Mouse (Mus musculus) limb, embryonic 14.5 days (tissue): ENCODE measurements at regions not wholly inside any gene's neighbourhood (a gene's known extent, or its start where the extent isn't known, plus 50 kb on each side); places are given as distances from the start of the nearest gene placed in this dataset.

ENCODE experiments used
- ATAC-seq: fragments of 200-750 bp; cut with Nextera tagmentation; 2 replicates; pipeline ENCODE4 v1.8.0; 2017; ENCODE audit warnings: low read depth, moderate number of reproducible peaks, moderate TSS enrichment; ENCODE audit not compliant: low FRiP score
- DNase-seq: peaks from one replicate; pipeline ENCODE4 v3.0.0-alpha.2; 2015; ENCODE audit warnings: low spot score
- H3K27ac ChIP-seq: fragments of 300-500 bp; sonication (generic); replicated peaks from 2 replicates; pipeline ENCODE4 v1.5.1; 2014; ENCODE audit warnings: low read depth, mild to moderate bottlenecking, low read length, moderate library complexity, mixed read lengths
- H3K27me3 ChIP-seq: fragments of 300-500 bp; sonication (generic); 2 replicates; pipeline ENCODE4 v1.6.1; 2014; ENCODE audit warnings: low read length, mixed read lengths; ENCODE audit not compliant: control insufficient read depth, insufficient read depth
- H3K36me3 ChIP-seq: fragments of 300-500 bp; sonication (generic); 2 replicates; pipeline ENCODE4 v1.6.1; 2014; ENCODE audit warnings: mild to moderate bottlenecking, low read length, moderate library complexity, mixed read lengths; ENCODE audit not compliant: control insufficient read depth, insufficient read depth
- H3K4me1 ChIP-seq: fragments of 300-500 bp; sonication (generic); 2 replicates; pipeline ENCODE4 v1.6.1; 2014; ENCODE audit warnings: antibody characterized with exemption, low read length, mixed read lengths; ENCODE audit not compliant: control insufficient read depth, insufficient read depth
- H3K4me2 ChIP-seq: fragments of 300-500 bp; sonication (generic); replicated peaks from 2 replicates; pipeline ENCODE4 v1.6.1; 2014; ENCODE audit warnings: low read depth, mild to moderate bottlenecking, low read length, moderate library complexity; ENCODE audit not compliant: severe bottlenecking
- H3K4me3 ChIP-seq: fragments of 300-500 bp; sonication (generic); replicated peaks from 2 replicates; pipeline ENCODE4 v1.5.1; 2014; ENCODE audit warnings: low read length
- H3K9ac ChIP-seq: fragments of 300-500 bp; sonication (generic); 2 replicates; pipeline ENCODE4 v1.6.1; 2014; ENCODE audit warnings: mild to moderate bottlenecking, low read depth, low read length, moderate library complexity; ENCODE audit not compliant: severe bottlenecking
- H3K9me3 ChIP-seq: fragments of 300-500 bp; sonication (generic); 2 replicates; pipeline ENCODE4 v1.6.1; 2016; ENCODE audit warnings: low read length; ENCODE audit not compliant: control insufficient read depth
- POLR2A ChIP-seq: fragments of 200-500 bp; IDR thresholded peaks from 2 replicates; pipeline ENCODE4 v1.8.0; 2012; ENCODE audit warnings: inconsistent platforms, mild to moderate bottlenecking, moderate library complexity, borderline replicate concordance; ENCODE audit not compliant: insufficient read depth, insufficient read length; ENCODE audit errors: extremely low read depth
- WGBS: fragments of 180-500 bp; shearing (Covaris S2); extraction: QIAGEN DNeasy Blood & Tissue Kit; methylation state at CpG from one replicate; pipeline ENCODE4 v1.1.7; 2014; 5-methylcytosine and 5-hydroxymethylcytosine counted together

DNA sequence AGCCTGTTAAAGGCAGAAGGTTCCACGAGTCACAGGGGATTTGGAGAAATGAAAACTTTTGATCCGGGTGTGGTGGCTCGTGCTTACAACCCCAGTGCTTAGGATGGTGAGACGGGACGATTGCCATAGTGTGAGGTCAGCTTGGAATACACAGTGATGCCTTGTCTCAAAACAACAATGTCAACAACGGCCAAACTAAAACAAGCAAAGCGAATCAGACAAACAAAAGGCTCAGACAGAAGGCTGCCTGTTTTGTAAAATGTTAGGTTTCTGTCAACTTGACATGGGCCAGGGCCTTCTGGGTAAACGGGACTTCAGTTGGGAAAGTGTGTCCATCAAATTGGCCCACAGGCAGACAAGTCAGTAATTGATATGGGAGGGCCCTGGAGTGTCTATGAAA, 201.6 kb downstream of the Etnk1 start:
- H3K9me3 ChIP-seq = no peaks in the 10 kb centered on the region
- ATAC-seq (no peak), DNase-seq (no peak)
- no peaks in the 10 kb centered on the region for H3K36me3 ChIP-seq
- no peak overlapping the region for H3K4me3 ChIP-seq
- 76% methylated on average over 8 of the region's 8 CpGs for WGBS
- H3K4me1 ChIP-seq = no peaks in the 10 kb centered on the region
- H3K27ac ChIP-seq = no peak overlapping the region
- H3K27me3 ChIP-seq = no peaks in the 10 kb centered on the region
- no peak for TF ChIP-seq POLR2A
- H3K9ac ChIP-seq = no peak overlapping the region
- H3K4me2 ChIP-seq = no peak overlapping the region

DNA sequence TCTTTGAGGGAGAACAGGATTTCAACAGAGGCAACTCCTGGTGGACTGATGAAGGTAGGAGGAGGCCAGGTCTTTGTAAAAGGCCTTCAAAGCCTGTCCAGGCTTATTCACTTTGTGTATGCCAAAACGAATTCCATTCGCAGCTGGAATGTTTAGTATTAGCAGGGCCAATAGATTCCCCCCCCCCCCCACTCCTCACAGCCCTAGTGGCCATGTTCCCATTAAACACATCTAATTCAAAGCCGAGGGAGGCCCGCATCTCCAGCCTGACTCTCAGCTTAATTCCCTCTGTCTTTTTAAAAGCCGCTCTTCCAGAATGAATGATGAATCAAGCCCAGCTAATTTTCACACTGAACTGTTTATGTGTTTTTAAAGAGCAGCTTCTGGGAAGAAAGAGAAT, 205.5 kb downstream of the Etnk1 start:
- Histone ChIP-seq H3K27ac (no peak overlapping the region), H3K27me3 (no peaks in the 10 kb centered on the region), H3K4me3 (no peak overlapping the region), H3K4me2 (no peak overlapping the region), H3K4me1 (no peaks in the 10 kb centered on the region), H3K36me3 (no peaks in the 10 kb centered on the region), H3K9me3 (no peaks in the 10 kb centered on the region), H3K9ac (no peak overlapping the region)
- no peak for TF ChIP-seq POLR2A
- 43% methylated on average over 5 of the region's 5 CpGs for WGBS
- DNase-seq (no peak), ATAC-seq (no peak)

DNA sequence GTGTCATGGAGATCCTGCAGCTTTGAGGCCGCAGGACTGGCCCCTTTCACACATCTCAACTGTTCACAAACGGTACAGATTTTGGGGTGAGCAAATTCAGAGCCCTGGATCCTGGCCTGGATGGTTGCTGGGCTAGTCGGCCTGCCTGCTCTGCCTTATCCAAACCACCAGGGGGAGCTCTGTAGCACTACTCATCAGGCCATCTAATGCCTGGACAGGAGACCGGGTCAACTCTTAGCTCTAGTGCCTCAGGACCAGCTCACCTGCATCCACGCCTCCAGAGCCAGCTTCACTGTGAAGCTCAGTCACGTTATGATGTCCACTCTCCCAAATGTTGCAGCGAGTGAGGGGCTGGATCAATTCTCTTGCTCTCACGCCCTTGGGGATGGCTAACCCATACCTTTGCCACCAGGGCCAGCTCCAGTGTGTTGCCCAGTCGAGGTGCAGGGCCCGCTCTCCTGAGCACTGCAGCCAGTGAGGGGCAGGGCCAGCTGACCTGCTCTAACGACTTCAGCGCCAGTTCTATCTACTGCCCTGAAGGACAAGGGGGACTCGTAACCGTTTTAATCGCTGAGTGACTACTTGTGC, 206.8 kb downstream of the Etnk1 start:
- H3K4me1 ChIP-seq = no peaks in the 10 kb centered on the region
- H3K27me3 ChIP-seq = no peaks in the 10 kb centered on the region
- no peak for TF ChIP-seq POLR2A
- peak; percentile 54 for DNase-seq
- no peak for ATAC-seq
- H3K4me3 ChIP-seq = no peak overlapping the region
- no peak overlapping the region for H3K9ac ChIP-seq
- H3K27ac ChIP-seq = no peak overlapping the region
- no peaks in the 10 kb centered on the region for H3K9me3 ChIP-seq
- no peaks in the 10 kb centered on the region for H3K36me3 ChIP-seq
- 52% methylated on average over 15 of the region's 15 CpGs for WGBS
- no peak overlapping the region for H3K4me2 ChIP-seq

DNA sequence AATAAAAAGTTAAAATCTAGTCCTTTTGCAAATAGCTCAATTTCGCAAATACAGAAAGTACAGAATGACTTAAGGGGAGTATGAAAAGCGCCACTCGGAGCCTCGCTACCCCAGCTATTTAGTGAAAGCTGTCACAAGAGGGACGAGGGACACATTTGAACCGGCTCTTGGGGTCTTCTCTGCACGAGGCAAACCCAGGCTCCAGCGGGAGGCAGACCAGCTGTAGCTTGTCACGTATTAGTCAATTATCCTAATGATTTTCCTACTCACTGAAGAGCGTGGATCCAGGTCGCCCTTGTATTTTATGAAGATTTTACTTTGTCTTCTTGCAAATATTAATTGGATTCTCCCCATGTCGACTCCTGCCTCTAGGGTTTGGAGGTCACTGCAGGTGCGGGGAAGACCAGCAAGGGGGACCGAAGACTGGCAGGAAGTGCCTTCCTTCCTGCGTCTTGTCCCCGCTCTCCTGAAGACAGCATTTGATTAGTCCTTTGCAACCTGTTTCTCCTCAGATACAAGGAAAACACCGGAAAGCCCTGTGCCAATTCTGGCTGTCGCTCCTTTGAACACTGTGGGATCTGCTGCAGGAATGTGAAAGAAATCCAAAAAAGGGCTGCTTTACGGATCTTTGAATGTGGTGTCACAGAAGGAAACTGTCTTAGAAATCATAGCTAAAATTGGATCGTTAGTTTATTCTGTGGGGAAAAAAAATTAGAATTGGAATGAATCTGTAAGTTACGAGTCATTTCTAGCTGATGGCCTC, 209.1 kb downstream of the Etnk1 start:
- no peaks in the 10 kb centered on the region for H3K4me1 ChIP-seq
- no peak for TF ChIP-seq POLR2A
- ATAC-seq (no peak), DNase-seq (no peak)
- no peak overlapping the region for H3K9ac ChIP-seq
- WGBS = 82% methylated on average over 21 of the region's 21 CpGs
- H3K4me3 ChIP-seq = no peak overlapping the region
- no peaks in the 10 kb centered on the region for H3K9me3 ChIP-seq
- H3K4me2 ChIP-seq = no peak overlapping the region
- H3K36me3 ChIP-seq = no peaks in the 10 kb centered on the region
- H3K27ac ChIP-seq = no peak overlapping the region
- H3K27me3 ChIP-seq = no peaks in the 10 kb centered on the region

DNA sequence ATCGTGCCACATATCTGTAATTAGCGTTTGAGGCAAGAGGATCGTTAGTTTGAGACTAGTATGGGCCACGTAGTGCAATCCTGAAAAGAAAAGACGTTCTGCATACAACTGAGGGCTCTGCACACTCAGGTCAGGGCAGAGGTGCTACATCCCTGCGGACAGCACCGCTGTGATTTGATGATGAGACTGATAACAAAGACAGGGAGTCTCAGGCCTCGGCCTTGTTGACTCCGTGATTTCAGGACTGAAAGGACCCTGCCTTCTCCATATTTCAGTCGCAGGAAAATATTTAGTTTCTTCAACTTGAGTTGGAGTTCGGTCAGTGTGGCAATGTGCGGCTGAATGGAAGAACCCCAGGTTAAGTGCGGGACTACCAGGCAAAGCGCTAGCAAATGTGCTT, 210.1 kb downstream of the Etnk1 start:
- no peak overlapping the region for H3K4me3 ChIP-seq
- WGBS = 86% methylated on average over 14 of the region's 14 CpGs

More for the DNA sequence above, 210.1 kb downstream of the Etnk1 start:
- H3K9ac ChIP-seq = no peak overlapping the region
- no peak overlapping the region for H3K4me2 ChIP-seq
- H3K27me3 ChIP-seq = no peaks in the 10 kb centered on the region
- no peaks in the 10 kb centered on the region for H3K36me3 ChIP-seq
- no peak for DNase-seq
- H3K27ac ChIP-seq = no peak overlapping the region
- H3K9me3 ChIP-seq = no peaks in the 10 kb centered on the region
- no peak for TF ChIP-seq POLR2A
- ATAC-seq = no peak
- no peaks in the 10 kb centered on the region for H3K4me1 ChIP-seq
